Mouse (Mus musculus) lung, postnatal 0 days (tissue): ENCODE results near the gene Plxdc1.

ENCODE experiments used
- CTCF ChIP-seq: IDR thresholded peaks from 2 replicates; pipeline ENCODE4 v1.5.1; 2016; ENCODE audit warnings: antibody characterized with exemption, mild to moderate bottlenecking
- EP300 ChIP-seq: IDR thresholded peaks from 2 replicates; pipeline ENCODE4 v1.6.1; 2016; ENCODE audit warnings: antibody characterized with exemption, mild to moderate bottlenecking, control low read depth

DNA sequence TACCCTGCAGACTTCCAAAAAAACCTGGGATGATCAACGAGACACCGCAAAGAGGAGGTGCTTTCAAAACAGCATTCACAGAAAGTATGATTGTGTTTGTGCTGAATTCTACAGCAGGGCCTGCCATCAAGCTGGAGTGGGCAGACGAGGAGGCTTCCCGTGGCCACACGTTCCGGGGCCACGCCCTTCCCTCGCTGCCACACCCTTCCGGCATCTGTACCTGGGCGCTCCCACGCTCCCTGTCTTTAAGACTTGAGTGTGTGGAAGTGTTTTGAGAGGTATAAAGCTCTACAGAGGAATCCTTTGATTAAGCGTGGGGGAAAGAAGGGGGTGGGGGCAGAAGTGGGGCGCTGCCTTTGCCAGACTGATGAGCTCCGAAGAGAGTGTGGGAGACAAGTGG, 73.1 kb downstream of the Plxdc1 start:
- TF ChIP-seq CTCF: no peak
- no peak for TF ChIP-seq EP300
